Mouse (Mus musculus) midbrain, embryonic 10.5 days (tissue): ENCODE results near the gene Fry. TPM values are rescaled to one million over a fixed set of nuclear protein-coding genes. Genes with fewer than 3 reads are reported as not detected.

Experiments used
- DNase-seq: peaks from one replicate; pipeline ENCODE4 v3.0.0-alpha.2; 2017; ENCODE audit warnings: low spot score
- H3K27ac ChIP-seq: fragments of 300-500 bp; sonication (generic); replicated peaks from 2 replicates; pipeline ENCODE4 v1.5.1; 2016; ENCODE audit warnings: mild to moderate bottlenecking
- H3K27me3 ChIP-seq: fragments of 300-500 bp; sonication (generic); 2 replicates; pipeline ENCODE4 v1.6.1; 2016; ENCODE audit warnings: low read depth, mild to moderate bottlenecking; ENCODE audit not compliant: poor library complexity, severe bottlenecking
- H3K36me3 ChIP-seq: fragments of 300-500 bp; sonication (generic); 2 replicates; pipeline ENCODE4 v1.6.1; 2016; ENCODE audit warnings: mild to moderate bottlenecking, moderate library complexity
- H3K4me1 ChIP-seq: fragments of 300-500 bp; sonication (generic); 2 replicates; pipeline ENCODE4 v1.6.1; 2016
- H3K4me3 ChIP-seq: fragments of 300-500 bp; sonication (generic); 2 replicates; pipeline ENCODE4 v1.5.1; 2016; ENCODE audit warnings: mild to moderate bottlenecking, moderate library complexity
- H3K9me3 ChIP-seq: fragments of 300-500 bp; sonication (generic); replicated peaks from 2 replicates; pipeline ENCODE4 v1.6.1; 2016; ENCODE audit warnings: mild to moderate bottlenecking
- WGBS: fragments of 180-500 bp; shearing (Covaris S2); methylation state at CpG from one replicate; pipeline ENCODE4 v1.1.7; 2016; 5-methylcytosine and 5-hydroxymethylcytosine counted together
- polyA plus RNA-seq: library from polyadenylated mRNA; unstranded; fragments of >200 nt; fragmentation: Nextera tagmentation; extraction: Ambion mirVana; gene quantifications from 2 replicates; pipeline ENCODE4 v1.2.1, GENCODE M21; 2016

The Fry gene
- polyA plus RNA-seq, 1 experiment from 2014 or later: 3.4 TPM

GRCm38 (mm10) chr5:150340944-150341343, 222.5 kb downstream of the Fry start:
- H3K4me1 ChIP-seq: no peaks in the 10 kb centered on the region
- 75% methylated on average over 5 of the region's 5 CpGs for WGBS

DNA sequence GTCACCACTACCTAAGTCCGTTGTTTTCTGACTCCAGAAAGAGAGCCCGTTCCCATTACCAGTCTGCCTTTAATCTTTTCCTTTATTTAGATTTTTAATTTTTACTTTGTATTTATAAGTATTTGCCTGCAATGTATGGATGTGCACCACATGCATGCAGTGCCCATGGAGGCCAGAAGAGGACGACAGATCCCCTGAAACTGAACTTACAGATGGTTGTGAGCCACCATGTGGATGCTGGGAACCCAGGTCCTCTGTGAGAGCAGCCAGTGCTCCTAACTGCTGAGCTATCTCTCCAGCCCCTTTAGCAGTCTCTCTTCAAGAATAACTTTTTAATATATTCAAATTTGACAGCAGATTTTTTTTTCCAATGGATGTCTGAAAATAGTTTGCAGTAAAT, 223.7 kb downstream of the Fry start:
- no peak for DNase-seq
- Histone ChIP-seq H3K27me3 (no peaks in the 10 kb centered on the region), H3K9me3 (peaks cover 5% of the 10 kb centered on the region), H3K4me3 (no peak overlapping the region), H3K27ac (no peak overlapping the region), H3K36me3 (no peaks in the 10 kb centered on the region), H3K4me1 (no peaks in the 10 kb centered on the region)
- WGBS: 92% methylated on average over 3 of the region's 3 CpGs

More at GRCm38 (mm10) chr5:150340944-150341343, 222.5 kb downstream of the Fry start:
- no peak overlapping the region for H3K27ac ChIP-seq
- no peak for DNase-seq
- peaks cover 5% of the 10 kb centered on the region for H3K9me3 ChIP-seq
- no peaks in the 10 kb centered on the region for H3K27me3 ChIP-seq
- H3K36me3 ChIP-seq: no peaks in the 10 kb centered on the region
- H3K4me3 ChIP-seq: no peak overlapping the region

DNA sequence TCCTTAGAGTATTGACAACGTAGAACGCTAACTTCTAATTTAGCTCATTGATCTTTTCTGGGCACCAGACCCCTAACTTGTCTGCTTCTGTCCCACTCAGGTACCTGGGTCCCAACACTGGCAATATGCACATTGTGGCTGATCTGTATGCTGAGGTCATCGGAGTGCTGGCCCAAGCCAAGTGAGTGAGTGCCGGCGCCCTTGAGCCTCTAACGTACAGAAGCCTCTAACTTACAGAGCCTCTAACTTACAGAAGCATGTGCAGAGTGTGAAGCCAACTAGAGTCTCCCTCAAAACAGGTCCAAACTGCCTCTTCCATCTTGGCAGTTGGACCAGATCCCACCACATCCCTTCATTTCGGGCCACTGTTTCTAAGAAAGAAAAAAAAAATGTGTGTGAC, 227.5 kb downstream of the Fry start:
- DNase-seq: no peak
- no peaks in the 10 kb centered on the region; the same call in 1 of the 2 replicates for H3K9me3 ChIP-seq
- H3K4me3 ChIP-seq: no peak overlapping the region
- H3K4me1 ChIP-seq: no peaks in the 10 kb centered on the region
- H3K36me3 ChIP-seq: no peaks in the 10 kb centered on the region
- H3K27ac ChIP-seq: no peak overlapping the region
- no peaks in the 10 kb centered on the region for H3K27me3 ChIP-seq
- 94% methylated on average over 7 of the region's 7 CpGs for WGBS

- Histone ChIP-seq H3K27me3 (no peaks in the 10 kb centered on the region), H3K36me3 (no peaks in the 10 kb centered on the region), H3K4me1 (no peaks in the 10 kb centered on the region), H3K4me3 (no peak overlapping the region), H3K9me3 (no peaks in the 10 kb centered on the region; the same call in 1 of the 2 replicates), H3K27ac (no peak overlapping the region)
- WGBS: 84% methylated on average over 4 of the region's 4 CpGs
- no peak for DNase-seq
These were observed 227.9 kb downstream of the Fry start for GRCm38 (mm10) chr5:150346378-150346777.

- Histone ChIP-seq H3K36me3 (no peaks in the 10 kb centered on the region), H3K4me3 (no peak overlapping the region), H3K9me3 (no peaks in the 10 kb centered on the region; the same call in 1 of the 2 replicates), H3K27ac (no peak overlapping the region), H3K4me1 (no peaks in the 10 kb centered on the region), H3K27me3 (no peaks in the 10 kb centered on the region)
- no peak for DNase-seq
- WGBS: 93% methylated on average over 2 of the region's 2 CpGs
These were observed 229.4 kb downstream of the Fry start for GRCm38 (mm10) chr5:150347845-150348244.

GRCm38 (mm10) chr5:150348302-150348701, 229.9 kb downstream of the Fry start:
- H3K27ac ChIP-seq: no peak overlapping the region
- WGBS: 100% methylated on average over 1 of the region's 1 CpGs

DNA sequence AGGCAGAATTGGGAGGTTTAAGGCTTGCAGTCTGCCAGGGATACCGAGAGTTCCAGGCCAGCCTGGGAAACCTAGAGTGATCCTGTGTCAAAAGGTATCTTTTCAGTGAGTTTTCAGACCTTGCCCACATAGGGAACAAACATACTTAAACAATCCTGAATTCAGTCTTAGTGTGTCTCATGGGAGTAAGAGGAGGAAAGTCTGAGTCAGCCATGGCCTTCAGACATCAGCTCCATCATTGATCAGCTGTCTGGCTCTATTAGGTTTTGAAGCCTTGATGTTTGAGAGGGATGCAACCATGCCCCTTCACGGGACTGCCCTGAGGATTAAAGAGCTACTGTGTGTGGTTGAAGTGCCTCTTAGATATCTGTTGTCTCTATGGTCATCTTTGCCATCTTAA, 232.7 kb downstream of the Fry start:
- Histone ChIP-seq H3K27me3 (no peaks in the 10 kb centered on the region), H3K27ac (no peak overlapping the region), H3K4me3 (no peak overlapping the region), H3K9me3 (no peaks in the 10 kb centered on the region; the same call in 1 of the 2 replicates), H3K4me1 (no peaks in the 10 kb centered on the region), H3K36me3 (no peaks in the 10 kb centered on the region)
- DNase-seq: no peak
- WGBS: 81% methylated on average over 2 of the region's 2 CpGs

More at GRCm38 (mm10) chr5:150348302-150348701, 229.9 kb downstream of the Fry start:
- Histone ChIP-seq H3K4me1 (no peaks in the 10 kb centered on the region), H3K4me3 (no peak overlapping the region), H3K27me3 (no peaks in the 10 kb centered on the region), H3K9me3 (no peaks in the 10 kb centered on the region; the same call in 1 of the 2 replicates), H3K36me3 (no peaks in the 10 kb centered on the region)
- no peak for DNase-seq

DNA sequence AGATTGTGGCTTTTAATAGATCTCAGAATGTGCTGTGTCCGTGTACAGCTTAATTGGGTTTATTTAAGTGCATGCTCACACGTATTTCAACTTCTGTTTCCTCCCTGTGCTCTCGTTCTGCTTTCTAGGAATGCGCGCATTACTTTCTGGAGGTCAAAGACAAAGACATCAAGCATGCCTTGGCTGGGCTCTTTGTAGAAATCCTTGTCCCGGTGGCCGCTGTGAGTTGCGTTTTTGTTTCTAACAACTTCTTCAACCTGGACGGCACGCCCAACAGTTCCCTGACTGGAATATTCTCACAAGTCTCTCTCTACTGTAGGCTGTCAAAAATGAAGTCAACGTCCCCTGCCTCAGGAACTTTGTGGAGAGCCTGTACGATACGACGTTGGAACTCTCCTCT, 240.2 kb downstream of the Fry start:
- H3K9me3 ChIP-seq: no peaks in the 10 kb centered on the region; the same call in 1 of the 2 replicates
- no peak for DNase-seq
- no peak overlapping the region for H3K4me3 ChIP-seq
- H3K27ac ChIP-seq: no peak overlapping the region
- H3K4me1 ChIP-seq: no peaks in the 10 kb centered on the region
- H3K36me3 ChIP-seq: no peaks in the 10 kb centered on the region
- 91% methylated on average over 14 of the region's 14 CpGs for WGBS
- no peaks in the 10 kb centered on the region for H3K27me3 ChIP-seq

- H3K9me3 ChIP-seq: peaks cover 8% of the 10 kb centered on the region; the same call in 1 of the 2 replicates
- DNase-seq: no peak
- H3K4me1 ChIP-seq: no peaks in the 10 kb centered on the region
- no peak overlapping the region for H3K27ac ChIP-seq
- no peaks in the 10 kb centered on the region for H3K36me3 ChIP-seq
- 90% methylated on average over 6 of the region's 6 CpGs for WGBS
- no peaks in the 10 kb centered on the region for H3K27me3 ChIP-seq
- H3K4me3 ChIP-seq: no peak overlapping the region
These were observed 243.8 kb downstream of the Fry start for GRCm38 (mm10) chr5:150362241-150362640.

GRCm38 (mm10) chr5:150364621-150365020, 246.2 kb downstream of the Fry start:
- Histone ChIP-seq H3K36me3 (no peaks in the 10 kb centered on the region), H3K27me3 (no peaks in the 10 kb centered on the region), H3K27ac (no peak overlapping the region), H3K9me3 (peaks cover 8% of the 10 kb centered on the region; the same call in 1 of the 2 replicates), H3K4me1 (no peaks in the 10 kb centered on the region), H3K4me3 (no peak overlapping the region)
- no peak for DNase-seq
- WGBS: 88% methylated on average over 3 of the region's 3 CpGs

GRCm38 (mm10) chr5:150367027-150367426, 248.6 kb downstream of the Fry start:
- no peaks in the 10 kb centered on the region for H3K36me3 ChIP-seq
- 87% methylated on average over 4 of the region's 4 CpGs for WGBS
- H3K9me3 ChIP-seq: peaks cover 8% of the 10 kb centered on the region; the same call in 1 of the 2 replicates
- no peak for DNase-seq
- H3K27me3 ChIP-seq: no peaks in the 10 kb centered on the region
- peaks cover 5% of the 10 kb centered on the region for H3K4me1 ChIP-seq
- no peak overlapping the region for H3K4me3 ChIP-seq
- no peak overlapping the region for H3K27ac ChIP-seq

- DNase-seq: no peak
- Histone ChIP-seq H3K9me3 (peaks cover 8% of the 10 kb centered on the region; the same call in 1 of the 2 replicates), H3K36me3 (no peaks in the 10 kb centered on the region), H3K4me3 (no peak overlapping the region), H3K27me3 (no peaks in the 10 kb centered on the region), H3K27ac (no peak overlapping the region), H3K4me1 (peaks cover 13% of the 10 kb centered on the region)
- 70% methylated on average over 6 of the region's 6 CpGs for WGBS
These were observed 251.8 kb downstream of the Fry start for GRCm38 (mm10) chr5:150370291-150370690.

GRCm38 (mm10) chr5:150370895-150371294, 252.4 kb downstream of the Fry start:
- H3K36me3 ChIP-seq: no peaks in the 10 kb centered on the region
- DNase-seq: no peak
- H3K4me1 ChIP-seq: peaks cover 13% of the 10 kb centered on the region
- no peak overlapping the region for H3K4me3 ChIP-seq
- no peak overlapping the region for H3K27ac ChIP-seq
- H3K27me3 ChIP-seq: no peaks in the 10 kb centered on the region
- H3K9me3 ChIP-seq: peaks cover 8% of the 10 kb centered on the region; the same call in 1 of the 2 replicates

- Histone ChIP-seq H3K9me3 (no peaks in the 10 kb centered on the region), H3K4me1 (peaks cover 13% of the 10 kb centered on the region), H3K4me3 (no peak overlapping the region), H3K27ac (0 out of 2 replicates have a peak overlapping the region, but pooled peaks have one; percentile 2), H3K36me3 (no peaks in the 10 kb centered on the region), H3K27me3 (no peaks in the 10 kb centered on the region)
- WGBS: 59% methylated on average over 3 of the region's 3 CpGs
- no peak for DNase-seq
These were observed 254.5 kb downstream of the Fry start for GRCm38 (mm10) chr5:150372956-150373355.
